In genomic region chr10:60125529-60126327, GRCm38 (mm10) we compare ENCODE assay signal across 9 mouse cellular contexts. TPM values are rescaled to one million over a fixed set of nuclear protein-coding genes. Genes with fewer than 3 reads are reported as not detected.
DNase-seq lines count a peak whose midpoint lies in the region; ATAC-seq lines count a peak whose summit lies in the region.
"Had no signal": no experiment of that assay in that cellular context is flagged by ENCODE, and none has a peak within 500 bp of the region (broad histone marks: within the 10 kb centered on the region; RNA-seq: fewer than 3 reads in every experiment).

No protein-coding gene starts in this region.

- 0 out of 2 replicates have a peak, but pooled peaks have one; percentile 27 for ATAC-seq in heart, embryonic 15.5 days (replicated peaks; ENCODE audit: insufficient number of reproducible peaks, insufficient read depth, low FRiP score, low read depth)
- ATAC-seq in hindbrain, embryonic 16.5 days, result 0 out of 2 replicates have a peak, but pooled peaks have one; percentile 12
- peak; percentile 34; the same call in 1 of the 2 replicates for ATAC-seq in midbrain, embryonic 12.5 days (ENCODE audit: low FRiP score, low read depth)

- peak overlapping the region; percentile 39 for H3K4me2 ChIP-seq in heart, embryonic 15.5 days
- H3K4me2 ChIP-seq in hindbrain, embryonic 16.5 days (ENCODE audit: low read length), result no peak overlapping the region
- peak overlapping the region; percentile 23 for H3K4me2 ChIP-seq in midbrain, embryonic 12.5 days (replicated peaks)

- no peak overlapping the region for H3K27ac ChIP-seq in heart, embryonic 15.5 days
- no peak overlapping the region for H3K27ac ChIP-seq in hindbrain, embryonic 16.5 days (ENCODE audit: low read depth, low read length)
- no peak overlapping the region for H3K27ac ChIP-seq in midbrain, embryonic 12.5 days (replicated peaks)

- no peak overlapping the region for H3K9ac ChIP-seq in heart, embryonic 15.5 days
- H3K9ac ChIP-seq in hindbrain, embryonic 16.5 days (ENCODE audit: low read depth, low read length), result no peak overlapping the region
- no peak overlapping the region for H3K9ac ChIP-seq in midbrain, embryonic 12.5 days (replicated peaks)

- H3K36me3 ChIP-seq in heart, embryonic 15.5 days, result no peaks in the 10 kb centered on the region
- peaks cover 47% of the 10 kb centered on the region for H3K36me3 ChIP-seq in hindbrain, embryonic 16.5 days (ENCODE audit: control insufficient read depth, insufficient read depth, low read length)
- H3K36me3 ChIP-seq in midbrain, embryonic 12.5 days, result 0 out of 2 replicates have a peak, but pooled peaks cover 4% of the 10 kb centered on the region

- no peak for DNase-seq in heart, postnatal 10 days
- DNase-seq in ZHBTc4 (ENCODE audit: low read depth, low spot score), result peak; percentile 91
- DNase-seq in kidney, adult 11 months, result no peak
- no peak for DNase-seq in c-Kit-positive CD71-positive TER-119-positive erythroid progenitor cells, embryonic 14.5 days (ENCODE audit: low spot score)
- no peak for DNase-seq in gastrocnemius, postnatal 10 days
- DNase-seq: lung, postnatal 14 days had no signal

- H3K4me1 ChIP-seq in heart, embryonic 15.5 days (replicated peaks), result 0 out of 2 replicates have a peak, but pooled peaks cover 4% of the 10 kb centered on the region
- H3K4me1 ChIP-seq in hindbrain, embryonic 16.5 days (ENCODE audit: control insufficient read depth, insufficient read depth, low read depth, low read length), result no peaks in the 10 kb centered on the region
- peaks cover 6% of the 10 kb centered on the region for H3K4me1 ChIP-seq in midbrain, embryonic 12.5 days

- H3K9me3 ChIP-seq in heart, embryonic 15.5 days (replicated peaks), result no peaks in the 10 kb centered on the region
- no peaks in the 10 kb centered on the region for H3K9me3 ChIP-seq in hindbrain, embryonic 16.5 days (ENCODE audit: control insufficient read depth, low read length)
- no peaks in the 10 kb centered on the region for H3K9me3 ChIP-seq in midbrain, embryonic 12.5 days

- no peak overlapping the region; the same call in 1 of the 2 replicates for H3K4me3 ChIP-seq in heart, embryonic 15.5 days
- H3K4me3 ChIP-seq in hindbrain, embryonic 16.5 days (ENCODE audit: low read length), result no peak overlapping the region
- no peak overlapping the region for H3K4me3 ChIP-seq in midbrain, embryonic 12.5 days

- H3K27me3 ChIP-seq in heart, embryonic 15.5 days, result peaks cover 27% of the 10 kb centered on the region
- no peaks in the 10 kb centered on the region for H3K27me3 ChIP-seq in hindbrain, embryonic 16.5 days (replicated peaks; ENCODE audit: control insufficient read depth, insufficient read depth, low read length)
- H3K27me3 ChIP-seq in midbrain, embryonic 12.5 days, result peaks cover 8% of the 10 kb centered on the region; the same call in 1 of the 2 replicates

- 20% methylated on average over 22 of the region's 22 CpGs for WGBS in heart, embryonic 15.5 days
- WGBS in hindbrain, embryonic 16.5 days, result 30% methylated on average over 19 of the region's 22 CpGs
- WGBS in midbrain, embryonic 12.5 days, result 22% methylated on average over 22 of the region's 22 CpGs

- intact Hi-C loops in heart, postnatal 10 days (cut with DNase I), result no loop called here

RNA-seq across cellular contexts. Expression of gene Spock2, which starts 19.7 kb away (rescaled TPM):
- 3.8 and 8.8 TPM in 2 replicates for polyA plus RNA-seq in heart, embryonic 15.5 days (2015; fragmentation: Nextera tagmentation; extraction: Ambion mirVana)
- total RNA-seq in heart, postnatal 10 days (2021), result 10 to 100 TPM in 1 of 2 experiments, 1 to 10 TPM in 1; 8.8 to 11.0 TPM
- 119 and 128 TPM in 2 replicates for polyA plus RNA-seq in hindbrain, embryonic 16.5 days (2015; fragmentation: Nextera tagmentation; extraction: Ambion mirVana)
- polyA plus RNA-seq in midbrain, embryonic 12.5 days (2016; fragmentation: Nextera tagmentation; extraction: Ambion mirVana), result 23.8 and 25.7 TPM in 2 replicates
- 1 to 10 TPM; 4.6 to 6.2 TPM for total RNA-seq in gastrocnemius, postnatal 10 days (2021)
